Mouse (Mus musculus) hindbrain, postnatal 0 days (tissue): Measurements from ENCODE around the gene A930009A15Rik. TPM values are rescaled to one million over a fixed set of nuclear protein-coding genes. Genes with fewer than 3 reads are reported as not detected.
A peak's percentile ranks its signal among the peaks of the same experiment; 100 is the strongest.

Experiments used
- ATAC-seq: fragments of 200-750 bp; cut with Nextera tagmentation; 2 replicates; pipeline ENCODE4 v1.8.0; 2017; ENCODE audit warnings: mild to moderate bottlenecking, moderate TSS enrichment, moderate library complexity
- DNase-seq: peaks from one replicate; pipeline ENCODE4 v3.0.0-alpha.2; 2015; ENCODE audit warnings: low spot score
- H3K27ac ChIP-seq: fragments of 300-500 bp; sonication (generic); 2 replicates; pipeline ENCODE4 v1.5.1; 2014; ENCODE audit warnings: mild to moderate bottlenecking
- H3K27me3 ChIP-seq: fragments of 300-500 bp; sonication (generic); 2 replicates; pipeline ENCODE4 v1.6.1; 2014; ENCODE audit warnings: low read length, mixed read lengths; ENCODE audit not compliant: insufficient read depth
- H3K36me3 ChIP-seq: fragments of 300-500 bp; sonication (generic); 2 replicates; pipeline ENCODE4 v1.6.1; 2014; ENCODE audit warnings: low read length, mixed read lengths; ENCODE audit not compliant: insufficient read depth
- H3K4me1 ChIP-seq: fragments of 300-500 bp; sonication (generic); 2 replicates; pipeline ENCODE4 v1.6.1; 2014; ENCODE audit warnings: antibody characterized with exemption, low read length, mixed read lengths; ENCODE audit not compliant: insufficient read depth
- H3K4me2 ChIP-seq: fragments of 300-500 bp; sonication (generic); 2 replicates; pipeline ENCODE4 v1.6.1; 2014; ENCODE audit warnings: low read depth, mild to moderate bottlenecking, low read length, moderate library complexity, mixed read lengths
- H3K4me3 ChIP-seq: fragments of 300-500 bp; sonication (generic); 2 replicates; pipeline ENCODE4 v1.5.1; 2014; ENCODE audit warnings: low read length
- H3K9ac ChIP-seq: fragments of 300-500 bp; sonication (generic); replicated peaks from 2 replicates; pipeline ENCODE4 v1.6.1; 2014; ENCODE audit warnings: mild to moderate bottlenecking, low read length, moderate library complexity, mixed read lengths
- H3K9me3 ChIP-seq: fragments of 300-500 bp; sonication (generic); 2 replicates; pipeline ENCODE4 v1.6.1; 2016; ENCODE audit warnings: low read length, mixed read lengths
- CTCF ChIP-seq: IDR thresholded peaks from 2 replicates; pipeline ENCODE4 v1.5.1; 2016; ENCODE audit warnings: antibody characterized with exemption, control low read depth, low read depth
- WGBS: fragments of 180-500 bp; shearing (Covaris S2); extraction: QIAGEN DNeasy Blood & Tissue Kit; methylation state at CpG from one replicate; pipeline ENCODE4 v1.1.7; 2014; 5-methylcytosine and 5-hydroxymethylcytosine counted together
- polyA plus RNA-seq: library from polyadenylated mRNA; unstranded; fragments of >200 nt; fragmentation: Nextera tagmentation; extraction: Ambion mirVana; gene quantifications from 2 replicates; pipeline ENCODE4 v1.2.1, GENCODE M21; 2015
- total RNA-seq: library from RNA; depleted of rRNA; stranded (reverse); fragments of >200 nt; gene quantifications from 2 replicates; pipeline ENCODE4 v1.2.3, GENCODE M21; 2014

A930009A15Rik gene
- total and polyA plus RNA-seq, 2 experiments from 2014 or later, result 4.0 TPM; not detected in 1

GRCm38 (mm10) chr10:115579076-115579475 is 9.3 kb downstream of the A930009A15Rik start:
- no peaks in the 10 kb centered on the region for H3K36me3 ChIP-seq
- peaks cover 8% of the 10 kb centered on the region; the same call in 1 of the 2 replicates for H3K27me3 ChIP-seq

GRCm38 (mm10) chr10:115579494-115579893 is 9.7 kb downstream of the A930009A15Rik start:
- Histone ChIP-seq H3K9ac (no peak overlapping the region), H3K27ac (no peak overlapping the region), H3K9me3 (no peaks in the 10 kb centered on the region), H3K4me1 (no peaks in the 10 kb centered on the region), H3K4me2 (0 out of 2 replicates have a peak overlapping the region, but pooled peaks have one; percentile 0), H3K4me3 (no peak overlapping the region), H3K36me3 (no peaks in the 10 kb centered on the region), H3K27me3 (peaks cover 12% of the 10 kb centered on the region; the same call in 1 of the 2 replicates)
- no peak for TF ChIP-seq CTCF
- peak; percentile 51 for DNase-seq
- WGBS, result 19% methylated on average over 7 of the region's 7 CpGs
- peak; percentile 56; the same call in 1 of the 2 replicates for ATAC-seq

More at GRCm38 (mm10) chr10:115579076-115579475, 9.3 kb downstream of the A930009A15Rik start:
- Histone ChIP-seq H3K27ac (no peak overlapping the region), H3K9ac (no peak overlapping the region), H3K4me2 (0 out of 2 replicates have a peak overlapping the region, but pooled peaks have one; percentile 0), H3K9me3 (no peaks in the 10 kb centered on the region), H3K4me3 (no peak overlapping the region), H3K4me1 (no peaks in the 10 kb centered on the region)
- DNase-seq (no peak), ATAC-seq (no peak)
- TF ChIP-seq CTCF, result no peak
- WGBS, result 47% methylated on average over 7 of the region's 7 CpGs

- no peak for ATAC-seq
- no peaks in the 10 kb centered on the region for H3K36me3 ChIP-seq
- WGBS, result 81% methylated on average over 9 of the region's 9 CpGs
- H3K27me3 ChIP-seq, result peaks cover 13% of the 10 kb centered on the region; the same call in 1 of the 2 replicates
- H3K27ac ChIP-seq, result no peak overlapping the region
- H3K9me3 ChIP-seq, result no peaks in the 10 kb centered on the region
- TF ChIP-seq CTCF, result no peak
- 0 out of 2 replicates have a peak, but pooled peaks cover 5% of the 10 kb centered on the region for H3K4me1 ChIP-seq
- no peak overlapping the region for H3K4me2 ChIP-seq
- H3K4me3 ChIP-seq, result no peak overlapping the region
- DNase-seq, result no peak
- no peak overlapping the region for H3K9ac ChIP-seq
These were observed 12.2 kb downstream of the A930009A15Rik start for GRCm38 (mm10) chr10:115581971-115582370.

- Histone ChIP-seq H3K4me1 (0 out of 2 replicates have a peak, but pooled peaks cover 5% of the 10 kb centered on the region), H3K4me3 (no peak overlapping the region), H3K9me3 (no peaks in the 10 kb centered on the region), H3K9ac (no peak overlapping the region), H3K4me2 (no peak overlapping the region), H3K36me3 (no peaks in the 10 kb centered on the region), H3K27ac (no peak overlapping the region), H3K27me3 (peaks cover 13% of the 10 kb centered on the region; the same call in 1 of the 2 replicates)
- no peak for TF ChIP-seq CTCF
- ATAC-seq, result no peak
- DNase-seq, result no peak
- 91% methylated on average over 3 of the region's 3 CpGs for WGBS
These were observed 13.3 kb downstream of the A930009A15Rik start for GRCm38 (mm10) chr10:115583071-115583470.

- Histone ChIP-seq H3K9me3 (no peaks in the 10 kb centered on the region), H3K4me3 (no peak overlapping the region), H3K9ac (no peak overlapping the region), H3K36me3 (no peaks in the 10 kb centered on the region), H3K27ac (no peak overlapping the region), H3K27me3 (peaks cover 17% of the 10 kb centered on the region; the same call in 1 of the 2 replicates), H3K4me2 (peak overlapping the region; percentile 100), H3K4me1 (0 out of 2 replicates have a peak, but pooled peaks cover 5% of the 10 kb centered on the region)
- DNase-seq, result no peak
- WGBS, result 25% methylated on average over 13 of the region's 14 CpGs
- ATAC-seq, result no peak
- peak; percentile 40 for TF ChIP-seq CTCF
These were observed 14.9 kb downstream of the A930009A15Rik start for GRCm38 (mm10) chr10:115584656-115585055.

- Histone ChIP-seq H3K36me3 (no peaks in the 10 kb centered on the region), H3K4me1 (0 out of 2 replicates have a peak, but pooled peaks cover 5% of the 10 kb centered on the region), H3K27me3 (peaks cover 17% of the 10 kb centered on the region; the same call in 1 of the 2 replicates), H3K9me3 (no peaks in the 10 kb centered on the region), H3K27ac (no peak overlapping the region), H3K4me2 (peak overlapping the region; percentile 100), H3K9ac (0 out of 2 replicates have a peak overlapping the region, but pooled peaks have one; percentile 9), H3K4me3 (peak overlapping the region; percentile 68)
- DNase-seq (no peak), ATAC-seq (no peak)
- 2% methylated on average over 21 of the region's 21 CpGs for WGBS
- no peak for TF ChIP-seq CTCF
These were observed 15.9 kb downstream of the A930009A15Rik start for GRCm38 (mm10) chr10:115585491-115586245.
